Mouse (Mus musculus) T-cell, adult 2 months (primary cell): ENCODE results near the gene Ggt5.

ENCODE experiments used
- DNase-seq: peaks from one replicate; pipeline ENCODE4 v3.0.0; 2022; ENCODE audit warnings: low spot score

Gene Ggt5

DNA sequence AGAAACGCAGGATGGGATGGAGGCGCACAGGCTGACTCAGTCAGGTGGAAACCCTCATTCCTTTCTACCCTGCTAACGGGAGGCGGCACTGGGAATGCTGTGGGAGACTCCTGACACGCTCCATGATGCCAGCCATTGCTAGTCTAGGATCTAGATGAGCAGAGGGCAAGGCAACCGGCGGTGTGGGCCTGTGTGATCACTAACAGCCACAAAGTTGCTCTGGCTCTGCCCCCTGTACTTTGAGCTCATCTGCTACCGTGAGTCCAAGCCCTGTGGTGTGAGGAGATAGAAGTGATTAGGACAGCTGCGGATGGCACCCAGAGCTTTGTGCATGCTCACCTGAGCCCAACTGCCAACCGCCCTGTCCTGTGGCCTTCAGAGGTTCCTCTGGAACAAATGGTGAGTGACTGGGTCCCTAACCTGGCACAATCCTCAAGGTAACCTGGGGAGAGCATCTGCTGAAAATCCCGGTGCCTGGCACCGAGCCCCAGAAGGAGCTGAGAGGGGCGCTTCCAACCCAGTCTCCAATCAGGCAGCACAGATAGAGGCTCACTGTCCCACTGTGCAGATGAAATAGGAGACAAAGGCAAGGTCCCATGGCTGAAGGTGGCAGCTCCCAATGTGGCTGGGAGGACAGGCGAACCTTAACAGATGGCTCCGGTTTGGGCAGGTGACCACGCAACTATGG lies 62.4 kb downstream of the Ggt5 start:
- no peak for DNase-seq

DNA sequence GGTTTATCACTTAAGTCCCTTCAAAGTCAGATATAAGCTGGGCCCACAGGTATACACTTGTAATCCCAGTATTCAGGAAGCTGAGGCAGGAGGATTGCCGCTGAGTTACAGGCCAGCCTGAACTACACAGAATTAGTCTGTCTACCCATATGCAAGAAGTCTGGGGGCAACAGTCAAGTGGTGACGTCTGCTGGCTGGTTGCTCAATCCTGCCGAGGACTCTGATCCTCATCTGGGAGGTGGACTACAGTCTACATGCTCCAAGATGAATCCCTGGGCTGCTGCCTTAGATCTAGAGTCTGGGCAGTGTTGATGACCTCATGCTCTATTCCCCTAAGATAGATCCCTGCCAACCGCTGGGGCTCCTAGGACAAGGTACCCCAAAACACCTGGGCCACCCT lies 64.9 kb downstream of the Ggt5 start:
- DNase-seq: no peak

GRCm38 (mm10) chr10:75657165-75657564 lies 68.0 kb downstream of the Ggt5 start:
- no peak for DNase-seq

GRCm38 (mm10) chr10:75657772-75658171 lies 68.6 kb downstream of the Ggt5 start:
- DNase-seq: no peak

- DNase-seq: no peak
These were observed 72.2 kb downstream of the Ggt5 start for GRCm38 (mm10) chr10:75661381-75661780.

- no peak for DNase-seq
These were observed 72.7 kb downstream of the Ggt5 start for GRCm38 (mm10) chr10:75661876-75662275.

DNA sequence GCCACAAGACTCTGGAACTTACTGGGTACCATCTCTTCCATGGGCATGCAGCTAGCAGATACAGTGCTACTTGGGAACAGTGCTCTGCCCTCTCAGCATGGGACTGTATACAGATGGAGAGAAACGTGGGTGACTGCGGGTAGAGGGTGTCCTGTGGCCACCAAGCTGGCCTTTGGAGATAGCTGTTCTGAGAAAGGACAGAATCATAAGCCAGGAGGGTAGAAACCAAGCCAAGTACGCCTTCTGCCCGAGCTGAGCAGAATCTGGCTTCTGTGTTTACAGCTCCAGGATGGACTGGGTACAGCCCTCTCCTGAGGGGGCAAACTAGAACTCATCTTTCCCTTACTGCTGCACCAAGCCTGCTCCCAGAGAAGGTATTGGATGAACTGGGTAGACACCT lies 73.4 kb downstream of the Ggt5 start:
- no peak for DNase-seq

DNA sequence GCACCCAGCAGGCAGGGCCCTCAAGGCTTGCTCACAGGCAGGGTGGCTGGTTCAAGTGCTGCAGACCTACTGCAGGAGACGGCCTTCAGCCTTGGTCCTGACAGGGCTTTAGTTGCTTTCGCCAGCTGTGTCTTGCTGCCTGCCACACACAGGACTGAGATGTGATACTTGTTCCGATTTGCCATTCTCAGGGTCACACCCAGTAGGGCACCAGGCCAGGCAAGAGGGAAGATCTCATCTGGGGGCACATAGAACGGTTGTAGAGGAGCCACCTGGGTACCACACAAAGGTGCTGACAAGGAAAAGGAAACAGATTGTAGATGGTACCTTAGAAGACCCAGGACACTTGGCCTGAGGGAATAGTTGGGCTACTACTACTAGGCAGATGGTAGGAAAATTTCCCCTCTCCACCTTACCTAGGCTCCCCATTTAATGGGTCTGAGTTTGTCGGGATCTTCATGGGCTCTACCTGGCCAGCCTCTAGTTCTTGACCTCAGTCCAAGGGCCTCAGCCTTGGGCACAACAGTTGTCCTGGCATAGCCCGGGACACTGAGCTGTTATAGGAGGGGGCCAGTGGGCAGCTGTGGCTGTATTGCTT lies 75.6 kb downstream of the Ggt5 start:
- no peak for DNase-seq

DNA sequence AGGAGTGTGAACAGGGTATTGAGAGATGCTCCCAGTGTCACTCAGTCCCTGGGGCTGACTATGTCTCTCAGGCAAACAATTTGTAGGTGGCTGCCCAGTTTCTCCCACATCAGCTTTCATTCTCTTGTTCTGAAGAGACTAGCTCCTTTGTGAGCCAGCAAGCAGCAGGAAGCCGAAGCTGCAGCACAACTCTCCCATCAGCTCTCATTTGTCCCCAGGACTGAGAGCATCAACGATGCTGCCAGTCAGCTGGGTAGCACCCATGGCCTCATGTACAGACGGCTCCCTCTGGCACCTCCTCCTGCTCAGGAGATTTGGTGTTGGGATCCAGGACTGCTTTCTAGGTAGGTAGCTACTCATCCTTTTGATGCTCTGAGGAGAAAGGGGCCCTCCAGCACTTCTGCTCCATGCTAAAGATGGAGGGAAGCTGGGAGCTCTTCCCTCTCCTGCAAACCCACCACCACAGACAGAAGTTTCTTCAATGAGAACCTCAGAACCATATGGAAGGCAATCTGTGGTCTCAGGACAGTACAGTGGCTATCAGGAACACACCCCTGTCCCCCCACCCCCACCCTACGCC lies 77.4 kb downstream of the Ggt5 start:
- DNase-seq: peak; percentile 28
